Mouse (Mus musculus) cerebellum, postnatal 36 days (tissue): ENCODE results near the gene Hist1h2bg.
A peak's percentile ranks its signal among the peaks of the same experiment; 100 is the strongest.
"Not testable (repeated sequence)": the region's sequence is repeated elsewhere in the genome, so short reads cannot be mapped to it uniquely, and the experiment has no call there.

Source experiments
- DNase-seq, 2 experiments: peaks; one replicate each; pipeline ENCODE4 v3.0.0; 2021 to 2022; ENCODE audit warnings: mixed read lengths in 2 of 2

Hist1h2bg gene

DNA sequence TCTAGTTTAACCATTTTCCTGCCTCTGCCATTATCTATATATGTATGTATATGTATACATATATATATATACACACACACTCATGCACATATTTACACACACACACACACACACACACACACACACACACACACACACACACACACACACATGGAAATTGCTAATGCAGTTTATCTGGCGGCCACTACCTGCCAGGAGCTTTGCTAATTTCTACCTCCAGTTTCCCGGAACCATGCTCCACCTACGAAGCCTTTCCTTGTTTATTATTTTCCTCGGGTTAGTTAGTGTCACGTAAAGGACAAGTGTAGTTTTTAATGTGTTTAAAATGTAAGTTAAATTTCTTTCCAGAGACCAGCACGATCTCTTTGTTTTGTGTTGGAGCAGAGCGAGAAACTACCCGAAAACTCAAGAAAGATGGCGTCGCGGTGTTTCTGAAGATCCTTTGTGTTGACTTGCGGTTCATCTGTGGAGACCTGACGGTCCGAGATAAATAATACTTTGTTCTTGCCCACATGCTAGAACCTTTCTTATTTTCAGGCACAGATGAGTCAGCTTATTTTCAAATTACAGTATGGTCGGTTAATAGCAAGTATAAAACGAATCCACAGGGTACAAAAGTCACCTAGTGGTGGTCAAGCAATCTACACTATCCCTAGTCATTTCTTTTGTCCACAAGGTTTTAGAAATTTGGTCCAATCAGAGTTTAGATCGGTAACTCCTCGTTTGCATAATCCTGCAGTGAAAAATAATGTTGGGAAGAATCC lies 8.3 kb upstream of the Hist1h2bg start:
- peak in 1 of 2 experiments; percentile 43 for DNase-seq

- no peak for DNase-seq
Observed at GRCm38 (mm10) chr13:23564482-23564881, 6.7 kb upstream of the Hist1h2bg start.

GRCm38 (mm10) chr13:23570261-23571021 lies 755 bp upstream of the Hist1h2bg start:
- DNase-seq = not testable (repeated sequence)

GRCm38 (mm10) chr13:23571504-23572217 lies 465 bp downstream of the Hist1h2bg start:
- not testable (repeated sequence) for DNase-seq

DNA sequence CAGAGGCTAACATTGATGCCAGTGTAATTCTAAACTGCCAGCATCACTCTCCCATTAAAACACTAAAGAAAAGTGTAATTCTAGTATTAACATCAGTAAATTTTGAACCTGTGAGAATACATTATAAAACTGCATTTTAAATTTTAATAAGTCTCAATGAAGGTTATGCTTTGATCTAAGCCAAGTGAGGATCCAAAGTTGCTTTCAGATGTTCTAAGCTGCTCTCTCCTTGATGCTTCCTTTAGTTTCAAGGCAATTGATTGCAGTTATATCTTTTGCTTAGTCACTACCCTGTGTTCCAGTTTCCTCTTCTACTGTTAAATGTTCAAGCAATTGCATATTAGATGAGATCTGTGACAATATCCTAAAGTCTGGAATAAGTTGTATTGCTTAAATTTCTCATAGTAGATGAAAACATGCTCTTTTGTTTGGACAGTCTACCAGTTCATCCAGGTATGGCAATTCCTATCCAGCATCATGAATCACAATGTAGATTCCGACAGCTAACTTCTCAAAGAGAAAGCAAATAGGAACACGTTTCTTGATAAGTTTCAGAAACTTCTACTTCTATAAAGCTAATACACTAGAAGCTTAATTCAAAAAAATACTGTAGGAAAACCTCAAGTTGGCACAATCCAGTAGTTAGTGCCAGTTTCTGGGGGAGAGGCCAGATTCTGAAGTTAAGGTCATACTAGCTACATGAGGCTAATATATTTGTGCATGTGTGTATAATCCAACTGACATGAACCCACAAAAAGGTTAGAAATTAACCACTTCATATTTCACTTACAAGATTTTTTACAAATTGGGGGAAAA lies 1.2 kb downstream of the Hist1h2bg start:
- no peak for DNase-seq

DNA sequence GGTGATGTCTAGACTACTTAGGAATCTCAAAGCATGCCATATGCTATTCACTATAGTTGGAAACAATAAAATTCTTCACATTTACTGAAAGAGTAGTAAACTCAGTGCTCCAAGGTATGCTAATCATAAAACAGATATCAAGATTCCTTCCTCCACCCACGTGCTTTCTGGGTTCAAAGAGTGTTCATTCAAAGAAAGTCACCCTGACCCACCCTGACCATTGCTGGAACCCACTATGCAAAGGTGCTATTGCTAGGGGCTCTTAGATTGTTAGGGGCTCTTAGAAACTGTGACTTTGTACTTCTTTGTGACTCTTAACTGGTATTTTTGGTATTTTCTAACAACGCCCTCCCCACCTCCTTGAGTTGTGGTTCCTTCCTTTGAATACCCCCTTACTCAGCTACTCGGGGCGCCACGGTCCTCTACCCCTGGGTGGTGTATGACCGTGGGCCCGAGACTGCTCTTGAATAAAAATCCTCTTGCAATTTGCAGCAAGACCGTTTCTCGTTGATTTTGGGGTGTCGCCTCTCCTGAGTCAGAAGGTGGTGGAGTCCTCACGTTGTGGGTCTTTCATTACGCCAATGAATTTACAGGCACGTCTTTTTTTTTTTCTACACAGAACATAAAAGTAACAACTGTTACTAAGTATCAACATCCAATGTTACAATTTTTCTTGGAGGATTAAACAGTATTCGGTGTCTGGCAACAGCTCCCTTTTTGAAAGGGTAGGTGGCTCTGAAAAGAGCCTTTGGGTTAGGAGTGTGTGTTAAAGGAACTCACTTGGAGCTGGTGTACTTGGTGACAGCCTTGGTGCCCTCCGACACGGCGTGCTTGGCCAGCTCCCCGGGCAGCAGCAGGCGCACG lies 2.1 kb downstream of the Hist1h2bg start:
- DNase-seq = not testable (repeated sequence)

- DNase-seq = peak; percentile 67 to 82
Observed at GRCm38 (mm10) chr13:23573898-23574524, 2.8 kb downstream of the Hist1h2bg start, which contains the start of the genes Hist1h2bf and Hist1h2ad. Gene Hist1h2bf, minus strand, starts transcription at chr13:23574196. Gene Hist1h2ad, plus strand, starts transcription at chr13:23574381.

GRCm38 (mm10) chr13:23574546-23575170 lies 3.5 kb downstream of the Hist1h2bg start:
- DNase-seq = not testable (repeated sequence)

DNA sequence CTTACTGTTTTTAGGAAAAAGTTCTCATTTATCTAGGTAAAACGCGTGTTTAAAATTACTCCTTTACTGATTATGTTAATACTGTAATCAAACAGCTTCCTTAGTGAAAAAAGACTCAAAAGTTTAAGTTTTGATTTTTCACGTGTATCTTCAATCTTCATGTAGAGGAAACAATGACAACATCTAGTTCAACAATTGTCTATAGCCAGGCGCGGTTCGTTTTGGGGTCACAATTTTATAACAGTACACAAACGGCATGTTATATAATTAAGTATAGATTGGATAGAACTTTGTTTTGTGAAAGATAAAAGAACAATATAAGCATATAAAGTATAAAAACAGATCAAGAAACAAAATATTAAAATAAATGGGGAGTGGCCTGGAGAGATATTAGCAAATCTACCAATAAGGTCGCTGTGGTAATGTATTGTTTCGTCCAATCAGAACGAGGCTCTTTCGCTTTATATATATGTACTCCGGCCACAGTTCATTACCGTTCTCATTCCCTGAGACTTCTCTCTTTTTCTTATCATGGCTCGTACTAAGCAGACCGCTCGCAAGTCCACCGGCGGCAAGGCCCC lies 4.2 kb downstream of the Hist1h2bg start, which contains the start of gene Hist1h3d:
Gene Hist1h3d (plus strand): TSS at position 493 of the 581 bp plus-strand sequence.
- DNase-seq = peak in 1 of 2 experiments; percentile 39

GRCm38 (mm10) chr13:23575864-23576313 lies 4.7 kb downstream of the Hist1h2bg start:
- not testable (repeated sequence) for DNase-seq

DNA sequence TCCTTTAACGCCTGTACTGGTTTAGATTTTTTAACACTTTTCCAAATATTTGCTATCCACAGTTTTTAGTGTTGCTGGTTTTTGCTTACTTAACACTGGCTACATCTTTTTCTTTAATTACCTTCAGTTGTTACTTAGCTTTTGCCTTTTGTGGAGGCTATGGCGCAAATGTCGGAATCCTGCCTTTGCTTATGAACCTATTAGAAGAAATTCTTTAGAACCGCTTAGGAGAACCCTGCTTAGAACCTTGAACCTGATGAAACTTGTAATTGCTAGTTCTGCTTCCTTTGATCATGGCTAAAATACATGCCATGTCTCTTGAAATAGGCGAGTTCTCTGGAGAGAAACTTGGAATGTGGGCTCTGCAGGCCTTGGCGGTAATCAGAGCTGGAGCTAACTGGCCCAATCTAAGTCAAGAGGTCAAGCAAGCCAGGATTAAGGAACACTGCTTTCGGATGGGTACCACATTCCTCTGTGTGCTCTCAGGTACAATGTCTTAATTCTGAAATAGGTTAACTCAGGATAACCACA lies 5.2 kb downstream of the Hist1h2bg start:
- no peak for DNase-seq

DNA sequence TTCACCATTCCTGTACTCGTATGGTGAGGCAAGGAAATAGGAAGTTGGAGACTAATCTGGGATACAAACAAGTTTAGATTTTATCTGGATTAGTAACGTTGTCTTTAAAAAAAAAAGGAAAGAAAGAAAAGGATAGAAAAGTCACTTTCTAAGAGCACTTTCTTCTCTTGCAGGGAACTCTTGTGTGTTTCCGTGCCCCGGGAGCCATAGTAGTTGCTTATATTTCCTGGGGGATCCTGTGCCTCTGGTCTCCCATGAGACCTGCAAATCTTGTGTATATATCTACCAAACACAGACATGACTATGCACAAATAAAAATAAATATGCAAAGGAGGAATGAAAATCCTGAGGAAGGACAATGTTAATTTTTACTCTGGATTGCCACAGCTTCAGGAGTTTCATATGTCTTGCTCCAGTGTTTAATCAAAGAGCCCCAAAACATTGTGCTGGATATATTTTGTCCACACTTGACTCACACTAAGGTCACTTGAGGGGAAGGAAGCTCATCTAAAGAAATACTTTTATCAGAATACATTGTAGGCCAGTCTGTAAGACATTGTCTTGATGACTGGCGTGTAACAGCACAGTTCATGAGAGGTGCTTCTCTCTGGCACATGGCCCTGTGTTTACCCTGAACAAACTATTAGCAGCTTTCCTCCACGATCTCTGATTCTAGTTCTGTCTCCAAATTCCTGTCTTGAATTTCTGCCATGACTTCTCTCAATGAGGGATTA lies 5.9 kb downstream of the Hist1h2bg start:
- no peak for DNase-seq

- no peak for DNase-seq
Observed at GRCm38 (mm10) chr13:23577835-23578234, 6.6 kb downstream of the Hist1h2bg start.

DNA sequence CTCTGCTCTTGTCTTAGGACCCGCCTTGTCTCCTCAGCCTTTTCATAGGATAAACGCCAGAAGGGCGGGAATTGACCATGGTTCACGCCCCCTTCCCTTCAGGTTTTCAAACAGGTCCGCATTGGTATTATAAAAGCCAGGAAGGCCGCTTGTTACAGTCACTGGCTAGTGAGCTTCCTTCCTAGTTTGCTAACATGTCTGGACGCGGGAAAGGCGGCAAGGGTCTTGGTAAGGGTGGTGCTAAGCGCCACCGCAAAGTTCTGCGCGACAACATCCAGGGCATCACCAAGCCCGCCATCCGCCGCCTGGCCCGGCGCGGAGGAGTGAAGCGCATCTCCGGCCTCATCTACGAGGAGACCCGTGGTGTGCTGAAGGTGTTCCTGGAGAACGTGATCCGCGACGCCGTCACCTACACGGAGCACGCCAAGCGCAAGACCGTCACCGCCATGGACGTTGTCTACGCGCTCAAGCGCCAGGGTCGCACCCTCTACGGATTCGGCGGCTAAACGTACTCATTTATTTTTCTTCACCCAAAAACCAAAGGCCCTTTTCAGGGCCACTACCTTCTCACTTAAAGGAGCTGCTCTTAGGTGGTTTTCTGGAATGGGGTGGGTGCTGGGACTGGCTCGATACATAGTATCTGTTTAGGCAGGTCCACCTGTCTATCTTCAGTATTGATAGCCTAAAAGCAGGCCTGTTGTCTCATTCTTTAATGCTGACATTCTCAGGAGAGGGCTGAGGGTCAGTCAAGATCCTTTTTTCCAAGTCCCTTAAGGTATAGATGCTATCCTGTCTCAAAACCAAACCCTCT lies 10.4 kb downstream of the Hist1h2bg start, which contains the start of gene Hist1h4d:
Gene Hist1h4d (plus strand): TSS at position 191 of the 811 bp plus-strand sequence.
- DNase-seq = peak; percentile 88 to 97

DNA sequence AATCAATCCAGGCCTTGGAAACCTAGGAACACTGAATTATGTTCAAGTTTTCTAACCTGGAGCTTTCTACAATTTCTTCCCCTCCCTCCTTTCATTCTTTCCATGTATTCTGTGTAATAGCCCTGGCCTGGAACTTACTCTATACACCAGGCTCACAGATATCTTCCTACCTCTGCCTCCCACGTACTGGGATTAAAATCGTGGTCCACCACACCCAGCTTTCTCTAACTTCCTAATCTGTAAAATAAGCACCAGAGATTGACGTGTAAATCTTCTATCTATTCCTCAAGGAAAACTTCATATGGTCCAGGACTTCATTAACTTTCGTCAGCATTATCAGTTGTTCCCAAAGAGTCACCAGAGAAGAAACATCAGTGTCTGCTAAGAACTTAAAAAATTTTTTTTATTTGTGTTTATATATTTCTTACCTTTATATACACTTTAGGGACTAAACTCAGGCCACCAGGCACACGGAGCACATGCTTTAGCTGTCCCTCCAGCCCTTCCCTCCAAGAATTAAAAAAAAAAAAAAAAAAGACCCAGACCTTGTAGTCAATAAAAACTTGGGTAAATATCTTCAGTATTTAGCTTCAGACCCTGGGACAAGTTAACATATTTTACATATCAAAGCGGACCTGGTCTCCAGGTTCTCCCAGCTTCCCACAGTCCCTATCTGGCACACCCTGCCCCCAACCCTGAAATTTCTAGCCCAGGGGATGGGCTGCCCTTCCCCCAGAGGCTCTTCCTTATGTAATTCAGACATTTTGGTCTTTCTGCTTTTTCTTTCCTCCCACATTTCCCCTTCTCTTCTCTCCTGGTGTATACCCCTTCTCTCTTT lies 11.2 kb downstream of the Hist1h2bg start:
- DNase-seq = no peak

DNA sequence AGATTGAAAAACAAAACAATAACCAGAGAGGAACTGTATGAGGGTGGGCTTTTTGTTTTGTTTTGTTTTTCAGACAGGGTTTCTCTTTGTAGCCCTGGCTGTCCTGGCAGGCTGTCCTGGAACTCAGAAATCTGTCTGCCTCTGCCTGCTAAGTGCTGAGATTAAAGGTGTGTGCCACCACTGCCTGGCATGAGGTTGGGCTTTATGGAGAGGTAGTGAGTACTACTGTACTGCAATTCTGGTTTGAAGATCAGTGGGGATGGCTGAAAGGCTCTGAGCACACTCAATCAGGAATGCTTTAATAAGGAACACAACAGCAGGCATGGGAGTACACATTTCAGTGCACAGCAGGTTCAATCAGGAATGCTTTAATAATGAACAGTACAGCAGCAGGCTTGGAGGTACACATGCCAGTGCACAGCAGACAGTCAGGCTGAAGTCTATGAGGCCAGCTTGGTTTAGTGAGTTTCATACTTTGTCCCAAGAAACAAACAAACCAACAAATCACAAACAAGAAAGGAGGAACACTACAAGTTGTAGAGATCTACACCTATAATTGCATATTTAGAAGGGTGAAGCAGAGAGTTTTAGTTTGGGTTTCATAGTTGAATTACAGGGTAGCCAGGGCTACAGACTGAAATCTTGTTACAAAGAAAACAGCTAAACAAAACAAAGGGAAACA lies 12.3 kb downstream of the Hist1h2bg start:
- DNase-seq = no peak
